Mouse (Mus musculus) erythroblast, adult 5-6 weeks (primary cell): ENCODE measurements around the gene Sppl3. TPM values are rescaled to one million over a fixed set of nuclear protein-coding genes. Genes with fewer than 3 reads are reported as not detected.

Experiments used
- ATAC-seq: replicated peaks from 2 replicates; pipeline ENCODE4 v1.8.0; 2016; ENCODE audit warnings: moderate number of reproducible peaks, mild to moderate bottlenecking, moderate TSS enrichment, inconsistent platforms; ENCODE audit not compliant: poor library complexity, low FRiP score, severe bottlenecking
- total RNA-seq, 2 experiments: library from RNA; stranded (forward) in 1 of 2; stranded (reverse) in 1 of 2; fragments of 150-400 nt in 1 of 2; fragments of 200-764, 138-1000 nt in 1 of 2; gene quantifications; 2 replicates each; pipeline versions ENCODE4 v1.2.3 to v1.2.4; 2015 to 2017; ENCODE audit warnings: low replicate concordance in 2 of 2

Sppl3 gene
- total RNA-seq, 2 experiments from 2014 or later = 39.0 to 57.8 TPM

DNA sequence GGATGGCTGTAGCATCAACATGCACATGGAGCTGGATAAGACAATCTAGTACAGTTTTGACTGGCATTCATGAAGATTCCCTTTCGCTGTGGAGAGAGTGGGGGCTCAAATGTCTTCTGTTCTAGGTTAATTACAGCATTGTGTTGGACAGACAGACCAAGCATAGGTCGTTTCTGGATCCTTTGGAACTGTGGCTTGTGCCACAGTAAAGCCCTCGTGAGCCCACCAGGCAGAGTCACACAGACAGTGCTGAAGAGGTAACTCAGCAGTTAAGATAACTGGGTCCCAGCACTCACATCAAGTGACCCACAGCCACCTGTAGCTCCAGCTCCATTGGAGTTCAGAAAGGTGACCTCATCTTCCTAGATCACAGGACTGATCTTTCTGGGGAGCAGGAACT, 18.6 kb downstream of the Sppl3 start:
- ATAC-seq = no peak

DNA sequence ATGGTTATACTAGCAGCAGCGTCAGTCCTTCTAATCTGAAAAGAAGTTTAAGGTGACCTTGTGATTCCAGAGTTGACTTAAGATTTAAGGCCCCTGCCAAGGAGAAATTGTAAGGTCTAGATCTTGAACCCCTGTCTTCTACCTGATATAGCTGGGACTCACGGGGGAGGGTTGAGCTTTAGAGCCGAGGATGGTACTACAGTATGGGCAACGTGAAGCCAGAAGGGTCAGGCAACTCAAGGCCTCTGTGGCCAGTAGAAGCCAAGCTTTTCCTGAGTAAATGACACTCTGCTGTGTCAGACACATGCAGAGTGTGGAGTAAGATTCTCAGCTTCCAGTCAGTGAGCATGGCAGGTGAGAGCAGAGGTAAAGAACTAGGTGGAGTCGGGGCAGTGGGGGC, 20.6 kb downstream of the Sppl3 start:
- no peak for ATAC-seq

GRCm38 (mm10) chr5:115032620-115033019, 21.7 kb downstream of the Sppl3 start:
- ATAC-seq = no peak

GRCm38 (mm10) chr5:115035217-115035616, 24.3 kb downstream of the Sppl3 start:
- ATAC-seq = no peak

DNA sequence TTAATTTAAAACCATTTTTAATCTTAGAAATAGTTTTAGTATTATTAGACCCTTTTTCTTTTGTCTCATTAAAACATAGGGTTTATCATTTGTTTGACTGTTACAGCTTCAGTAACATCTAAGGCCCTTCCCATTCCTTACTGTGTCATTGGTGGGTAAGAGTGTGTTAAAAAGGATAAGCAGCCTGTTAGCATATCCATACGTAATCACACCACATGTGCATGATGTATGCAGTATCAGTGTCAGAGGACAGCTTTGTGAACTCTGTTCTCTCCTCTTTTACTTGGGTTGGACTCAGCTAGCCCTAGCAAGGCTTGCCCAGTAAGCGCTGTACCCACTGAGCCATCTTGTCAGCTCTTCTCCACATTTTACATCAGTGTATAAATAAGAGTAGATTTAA, 26.2 kb downstream of the Sppl3 start:
- 0 out of 2 replicates have a peak, but pooled peaks have one; percentile 12 for ATAC-seq

GRCm38 (mm10) chr5:115040756-115041155, 29.8 kb downstream of the Sppl3 start:
- ATAC-seq = no peak

GRCm38 (mm10) chr5:115043626-115044025, 32.7 kb downstream of the Sppl3 start:
- no peak for ATAC-seq

DNA sequence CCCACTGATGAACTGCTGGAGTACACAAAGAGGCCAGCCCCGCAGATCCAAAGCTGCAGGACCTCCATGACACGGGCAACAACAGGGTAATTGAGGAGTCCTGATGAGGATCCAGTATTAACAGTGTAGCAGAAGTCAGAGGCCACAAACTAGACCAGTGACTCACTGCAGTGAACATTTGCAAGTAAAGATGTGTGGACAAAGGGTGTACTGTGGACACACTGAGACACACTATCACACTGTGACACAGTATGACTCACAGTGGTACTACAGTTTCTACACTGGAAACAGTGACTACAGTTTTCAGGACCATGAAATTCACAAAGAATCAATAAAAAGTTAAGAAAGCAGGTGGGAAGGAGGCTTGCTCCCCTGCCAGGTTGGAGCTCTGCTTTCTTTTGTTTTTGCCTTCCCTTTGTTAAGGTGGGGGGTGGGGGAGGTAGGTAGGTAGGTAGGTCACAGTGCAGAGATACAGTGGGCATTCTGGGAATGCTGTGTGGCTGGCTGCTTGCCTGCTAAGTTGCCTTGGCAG, 34.3 kb downstream of the Sppl3 start:
- ATAC-seq = peak; percentile 29; the same call in 1 of the 2 replicates

DNA sequence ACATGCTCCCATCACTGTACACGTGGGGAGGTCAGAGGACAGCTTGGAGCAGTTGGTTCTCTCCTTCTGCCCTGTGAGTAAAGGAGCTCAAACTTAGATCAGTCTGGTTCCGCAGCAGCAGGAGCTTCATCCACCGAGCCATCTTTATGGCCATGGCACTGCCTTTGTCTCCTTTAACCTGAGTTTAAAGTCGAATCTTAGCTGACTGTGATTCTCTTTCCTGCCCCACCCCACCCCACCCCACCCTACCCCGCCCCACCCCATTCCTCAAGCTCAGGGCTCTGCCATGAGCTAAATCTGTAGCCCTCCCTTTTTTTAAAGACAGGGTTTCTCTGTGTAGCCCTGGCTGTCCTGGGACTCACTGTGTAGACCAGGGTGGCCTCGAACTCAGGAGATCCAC, 38.8 kb downstream of the Sppl3 start:
- no peak for ATAC-seq

GRCm38 (mm10) chr5:115050776-115051175, 39.8 kb downstream of the Sppl3 start:
- no peak for ATAC-seq

DNA sequence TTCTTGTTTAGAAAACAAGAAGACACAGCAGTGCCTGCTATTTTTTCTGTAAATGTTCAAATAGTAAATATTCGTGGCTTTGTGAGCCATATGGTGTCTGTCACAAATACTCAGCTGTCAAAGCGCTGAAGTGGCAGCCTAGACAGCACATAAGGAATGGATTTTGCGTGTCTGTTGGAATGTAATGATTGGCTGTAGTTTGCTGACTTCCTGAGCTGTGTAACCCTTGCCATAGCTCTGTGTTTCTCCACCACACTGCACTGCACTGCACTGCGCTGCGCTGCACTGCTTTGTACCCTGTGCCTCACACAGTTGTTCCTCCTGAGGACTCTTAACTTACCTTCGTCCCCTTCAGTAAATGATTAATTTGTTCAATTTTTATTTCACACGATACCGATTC, 41.6 kb downstream of the Sppl3 start:
- no peak for ATAC-seq

DNA sequence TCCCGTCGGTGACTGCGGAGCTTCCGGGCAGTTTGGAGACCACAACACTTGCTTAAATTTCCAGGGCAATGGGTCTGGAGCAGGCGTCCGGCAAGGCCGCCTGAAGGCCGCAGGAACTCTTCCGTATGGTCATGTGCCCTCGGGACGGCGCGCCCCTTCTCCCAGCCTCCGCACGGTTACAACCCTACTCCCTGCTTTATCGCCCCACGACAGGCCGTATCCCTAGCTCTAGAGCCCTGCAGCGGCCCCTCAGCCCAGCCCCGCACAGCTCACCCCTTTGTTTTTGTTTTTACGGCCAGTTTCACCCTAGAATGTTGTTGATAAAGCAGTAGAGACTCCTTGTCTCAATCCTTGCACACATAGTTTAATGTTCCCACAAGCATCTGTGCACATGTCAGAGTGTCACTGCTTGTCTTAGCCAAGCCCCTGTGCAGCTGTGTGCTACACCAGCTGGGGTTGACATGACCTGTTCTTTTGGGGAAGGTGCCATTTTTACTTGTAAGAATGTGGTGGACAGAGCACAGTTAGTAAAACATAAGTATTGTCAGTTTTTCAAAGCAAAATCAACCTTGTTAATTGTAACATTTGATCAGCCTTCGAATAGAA, 43.0 kb downstream of the Sppl3 start:
- ATAC-seq = no peak

- peak; percentile 65 for ATAC-seq
These were observed 44.5 kb downstream of the Sppl3 start for GRCm38 (mm10) chr5:115055418-115055817.

GRCm38 (mm10) chr5:115057153-115057552, 46.2 kb downstream of the Sppl3 start:
- ATAC-seq = peak; percentile 69

GRCm38 (mm10) chr5:115058584-115059297, 47.8 kb downstream of the Sppl3 start:
- ATAC-seq = peak; percentile 51; the same call in 1 of the 2 replicates

GRCm38 (mm10) chr5:115060067-115060695, 49.2 kb downstream of the Sppl3 start:
- ATAC-seq = no peak

GRCm38 (mm10) chr5:115060977-115061376, 50.0 kb downstream of the Sppl3 start:
- ATAC-seq = no peak

GRCm38 (mm10) chr5:115062566-115062965, 51.6 kb downstream of the Sppl3 start:
- ATAC-seq = no peak

DNA sequence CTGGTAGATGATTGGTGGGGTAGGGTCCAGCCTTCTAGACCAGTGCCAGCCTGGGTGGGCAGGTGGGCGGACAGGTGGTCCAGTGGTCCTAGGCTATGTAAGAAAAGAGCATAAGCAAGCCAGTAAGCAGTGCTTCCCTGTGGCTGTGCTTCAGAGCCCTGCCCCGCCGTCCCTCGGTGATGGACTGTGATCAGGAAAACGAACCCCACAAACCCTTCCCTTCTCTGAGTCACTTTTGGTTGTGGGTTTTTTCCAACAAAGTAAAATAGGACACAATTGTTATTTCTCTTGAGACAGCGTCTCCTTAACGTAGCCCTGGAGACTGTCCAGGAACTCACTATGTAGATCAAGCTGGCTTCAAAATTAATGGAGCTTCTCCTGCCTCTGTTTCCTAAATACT, 52.5 kb downstream of the Sppl3 start:
- no peak for ATAC-seq

GRCm38 (mm10) chr5:115066245-115066644, 55.3 kb downstream of the Sppl3 start:
- no peak for ATAC-seq
